Mouse (Mus musculus) MEL (cell line): Measurements from ENCODE around the gene Arid3b. TPM values are rescaled to one million over a fixed set of nuclear protein-coding genes. Genes with fewer than 3 reads are reported as not detected.
A peak's percentile ranks its signal among the peaks of the same experiment; 100 is the strongest.

ENCODE experiments used
- DNase-seq: peaks from one replicate; pipeline ENCODE4 v3.0.0; 2011; ENCODE audit warnings: low read depth, low spot score
- H3K27ac ChIP-seq: 2 replicates; pipeline ENCODE4 v1.5.1; 2012; ENCODE audit warnings: low read depth, mild to moderate bottlenecking, control low read depth, low read length, moderate library complexity; ENCODE audit not compliant: control insufficient read depth
- H3K27me3 ChIP-seq, 2 experiments: fragments of 150-350 bp in 1 of 2; sonication (generic) in 1 of 2; 2 replicates each; pipeline ENCODE4 v1.6.1; 2012; ENCODE audit warnings: low read length in 2 of 2, mild to moderate bottlenecking in 2 of 2, improper control_type of control experiment in 1 of 2, moderate library complexity in 1 of 2; ENCODE audit not compliant: insufficient read depth in 2 of 2, control insufficient read depth in 1 of 2
- H3K36me3 ChIP-seq, 2 experiments: 2 replicates each; pipeline ENCODE4 v1.6.1; 2012 to 2014; ENCODE audit warnings: low read length in 2 of 2, improper control_type of control experiment in 1 of 2, inconsistent platforms in 1 of 2, mild to moderate bottlenecking in 1 of 2; ENCODE audit not compliant: insufficient read depth in 2 of 2, control insufficient read depth in 1 of 2
- H3K4me1 ChIP-seq, 2 experiments: fragments of 150-350 bp in 1 of 2; sonication (generic) in 1 of 2; 2 replicates each; pipeline ENCODE4 v1.6.1; 2012; ENCODE audit warnings: low read length in 2 of 2, improper control_type of control experiment in 1 of 2, mild to moderate bottlenecking in 1 of 2; ENCODE audit not compliant: insufficient read depth in 2 of 2, control insufficient read depth in 1 of 2
- H3K4me3 ChIP-seq, 2 experiments: fragments of 150-350 bp in 1 of 2; sonication (generic) in 1 of 2; 2 replicates each; pipeline ENCODE4 v1.5.1; 2012; ENCODE audit warnings: low read depth in 2 of 2, low read length in 2 of 2, mild to moderate bottlenecking in 2 of 2, moderate library complexity in 2 of 2, control low read depth in 1 of 2, improper control_type of control experiment in 1 of 2; ENCODE audit not compliant: control insufficient read depth in 1 of 2, insufficient read depth in 1 of 2
- H3K79me2 ChIP-seq: 2 replicates; pipeline ENCODE4 v1.6.1; 2012; ENCODE audit warnings: mild to moderate bottlenecking, low read length, moderate library complexity; ENCODE audit not compliant: control insufficient read depth, poor library complexity, insufficient read depth
- H3K9ac ChIP-seq: 2 replicates; pipeline ENCODE4 v1.6.1; 2012; ENCODE audit warnings: low read depth, mild to moderate bottlenecking, control low read depth, low read length, moderate library complexity; ENCODE audit not compliant: control insufficient read depth, poor library complexity, severe bottlenecking
- H3K9me3 ChIP-seq: fragments of 150-350 bp; sonication (generic); replicated peaks from 2 replicates; pipeline ENCODE4 v1.6.1; 2012; ENCODE audit warnings: mild to moderate bottlenecking, low read length, improper control_type of control experiment, moderate library complexity; ENCODE audit not compliant: insufficient read depth
- BHLHE40 ChIP-seq: IDR thresholded peaks from 2 replicates; pipeline ENCODE4 v1.6.1; 2012; ENCODE audit warnings: low read depth, mild to moderate bottlenecking, inconsistent platforms, low read length, improper control_type of control experiment, borderline replicate concordance
- CHD1 ChIP-seq: IDR thresholded peaks from 2 replicates; pipeline ENCODE4 v1.6.1; 2012; ENCODE audit warnings: low read depth, mild to moderate bottlenecking, inconsistent platforms, low read length, improper control_type of control experiment
- ELF1 ChIP-seq: IDR thresholded peaks from 2 replicates; pipeline ENCODE4 v1.6.1; 2014; ENCODE audit warnings: low read depth, mild to moderate bottlenecking, inconsistent platforms, low read length, improper control_type of control experiment, moderate library complexity
- EP300 ChIP-seq, 2 experiments: IDR thresholded peaks; 2 replicates each; pipeline ENCODE4 v1.6.1; 2011; ENCODE audit warnings: improper control_type of control experiment in 2 of 2, low read length in 2 of 2, low read depth in 1 of 2, mild to moderate bottlenecking in 1 of 2
- ETS1 ChIP-seq: IDR thresholded peaks from 2 replicates; pipeline ENCODE4 v1.6.1; 2012; ENCODE audit warnings: low read depth, mild to moderate bottlenecking, inconsistent platforms, low read length, improper control_type of control experiment, moderate library complexity
- GATA1 ChIP-seq: IDR thresholded peaks from 2 replicates; pipeline ENCODE4 v1.6.1; 2011; ENCODE audit warnings: low read depth, low read length, improper control_type of control experiment
- JUND ChIP-seq: IDR thresholded peaks from 2 replicates; pipeline ENCODE4 v1.6.1; 2011; ENCODE audit warnings: low read depth, mild to moderate bottlenecking, improper control_type of control experiment, low read length
- MEF2A ChIP-seq: IDR thresholded peaks from 2 replicates; pipeline ENCODE4 v1.6.1; 2014; ENCODE audit warnings: low read depth, mild to moderate bottlenecking, inconsistent platforms, low read length, improper control_type of control experiment; ENCODE audit not compliant: poor library complexity, insufficient replicate concordance, severe bottlenecking; ENCODE audit errors: extremely low read depth
- MYC ChIP-seq: IDR thresholded peaks from 2 replicates; pipeline ENCODE4 v1.6.1; 2011; ENCODE audit warnings: low read depth, mild to moderate bottlenecking, low read length, improper control_type of control experiment, moderate library complexity
- NELFE ChIP-seq: IDR thresholded peaks from 2 replicates; pipeline ENCODE4 v1.6.1; 2011; ENCODE audit warnings: low read depth, low read length, improper control_type of control experiment
- POLR2AphosphoS5 ChIP-seq: IDR thresholded peaks from 2 replicates; pipeline ENCODE4 v1.6.1; 2012; ENCODE audit warnings: low read depth, borderline replicate concordance, mild to moderate bottlenecking, inconsistent platforms, low read length, moderate library complexity, mixed read lengths
- RAD21 ChIP-seq: IDR thresholded peaks from 2 replicates; pipeline ENCODE4 v1.6.1; 2011; ENCODE audit warnings: mild to moderate bottlenecking, low read depth, low read length, improper control_type of control experiment
- SIN3A ChIP-seq: IDR thresholded peaks from 2 replicates; pipeline ENCODE4 v1.6.1; 2012; ENCODE audit warnings: low read length, improper control_type of control experiment, inconsistent platforms
- TAL1 ChIP-seq: IDR thresholded peaks from 2 replicates; pipeline ENCODE4 v1.6.1; 2012; ENCODE audit warnings: mild to moderate bottlenecking, inconsistent platforms, low read length, moderate library complexity, mixed read lengths
- TCF12 ChIP-seq: IDR thresholded peaks from 2 replicates; pipeline ENCODE4 v1.6.1; 2014; ENCODE audit warnings: low read depth, mild to moderate bottlenecking, inconsistent platforms, low read length, improper control_type of control experiment, moderate library complexity
- polyA plus RNA-seq, 2 experiments: library from polyadenylated mRNA; stranded (reverse) in 1 of 2; unstranded in 1 of 2; fragments of >175 nt in 1 of 2; fragments of >200 nt in 1 of 2; gene quantifications; 2 replicates each; pipeline versions ENCODE4 v1.2.1 to v1.2.4; 2012; ENCODE audit warnings: low replicate concordance in 2 of 2, low read depth in 1 of 2; ENCODE audit not compliant: insufficient read length in 2 of 2, insufficient read depth in 1 of 2, missing spikeins in 1 of 2
- total RNA-seq: library from RNA; depleted of rRNA; stranded (reverse); fragments of 300-350 nt; gene quantifications from 2 replicates; pipeline ENCODE4 v1.2.3, GENCODE M21; 2012

The Arid3b gene
- total and polyA plus RNA-seq, 3 experiments = 2.3 to 7.4 TPM; not detected in 1

DNA sequence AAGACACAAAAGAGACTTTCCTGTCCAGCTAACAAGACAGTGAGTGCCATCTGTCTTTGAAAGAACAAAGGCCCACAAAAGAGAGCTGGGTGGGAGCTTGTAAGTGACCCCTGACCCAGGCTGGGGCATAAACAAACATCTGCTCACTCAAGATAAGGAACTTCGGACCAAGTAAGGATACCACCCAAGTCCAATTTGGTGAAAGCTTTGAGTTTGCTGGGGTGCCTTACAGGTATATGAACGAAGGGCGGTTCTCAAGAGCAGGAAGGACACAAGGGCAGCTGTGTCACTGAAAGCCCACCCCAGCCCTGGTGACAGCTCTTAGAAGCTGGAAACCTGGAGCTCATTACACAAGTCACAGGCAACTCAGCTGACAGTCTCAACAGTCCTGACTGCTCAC, 62.8 kb downstream of the Arid3b start:
- no peaks in the 10 kb centered on the region for H3K9me3 ChIP-seq
- no peaks in the 10 kb centered on the region for H3K27me3 ChIP-seq
- no peak overlapping the region for H3K9ac ChIP-seq
- TF ChIP-seq NELFE (no peak), TAL1 (0 out of 2 replicates have a peak, but pooled peaks have one; percentile 13), BHLHE40 (no peak)
- no peak overlapping the region for H3K4me3 ChIP-seq
- peaks cover 5 to 46% of the 10 kb centered on the region in 2 experiments for H3K4me1 ChIP-seq
- no peak overlapping the region for H3K27ac ChIP-seq
- H3K36me3 ChIP-seq = peaks cover 0 to 27% of the 10 kb centered on the region in 2 experiments; a peak in 2 of 4 replicates
- DNase-seq = no peak
- H3K79me2 ChIP-seq = no peaks in the 10 kb centered on the region

DNA sequence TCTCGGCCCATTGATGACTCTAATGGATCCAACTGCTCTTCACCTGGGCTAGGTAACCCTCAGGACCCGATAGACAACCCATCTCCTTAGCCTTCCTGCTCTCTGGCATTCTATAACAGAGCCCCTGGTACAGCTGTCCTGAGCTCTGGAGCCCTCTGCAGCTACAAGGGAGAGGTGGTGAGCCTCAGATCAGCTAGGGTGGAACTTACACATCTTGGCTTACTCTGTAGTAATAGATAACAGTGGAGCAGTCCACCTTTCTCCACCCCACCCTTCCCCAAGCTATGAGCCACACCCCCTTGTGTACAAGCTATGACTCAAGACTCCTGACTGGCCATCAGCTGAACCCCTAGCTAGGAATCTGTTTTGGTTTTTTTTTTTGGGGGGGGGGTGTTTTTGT, 65.8 kb downstream of the Arid3b start:
- DNase-seq = peak; percentile 62

DNA sequence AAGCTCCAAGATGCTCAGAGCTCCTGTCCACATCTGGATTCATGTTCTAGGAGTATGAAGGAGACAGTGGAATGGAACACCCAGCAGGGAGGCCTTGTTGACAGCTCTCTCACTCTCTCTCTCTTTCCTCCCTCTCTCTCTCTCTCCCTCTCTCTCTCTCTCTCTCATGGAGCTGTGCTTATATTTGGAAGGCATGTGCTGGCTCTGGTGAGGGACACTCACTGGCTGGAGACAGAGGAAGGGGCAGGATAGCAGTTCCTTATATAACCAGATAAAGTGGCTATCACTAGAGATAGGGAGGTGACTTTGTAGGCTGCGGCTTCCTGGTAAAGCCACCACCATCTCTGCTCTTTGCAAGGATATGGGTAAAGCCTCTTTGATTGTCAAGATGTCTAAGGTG, 66.4 kb downstream of the Arid3b start:
- Histone ChIP-seq H3K9me3 (no peaks in the 10 kb centered on the region), H3K27me3 (peaks cover 0 to 1% of the 10 kb centered on the region in 2 experiments; a peak in 1 of 4 replicates), H3K4me3 (no peak overlapping the region), H3K9ac (no peak overlapping the region), H3K27ac (peak overlapping the region; percentile 66), H3K79me2 (peaks cover 4% of the 10 kb centered on the region; the same call in 1 of the 2 replicates), H3K4me1 (peaks cover 5 to 44% of the 10 kb centered on the region in 2 experiments), H3K36me3 (peaks cover 0 to 25% of the 10 kb centered on the region in 2 experiments; a peak in 2 of 4 replicates)
- DNase-seq = peak; percentile 51
- TF ChIP-seq GATA1 (peak; percentile 81), JUND (peak; percentile 80), SIN3A (no peak), EP300 (IDR thresholded peaks at IDR 0.05; ENCODE audit: low read depth in 1 of 2, low read length in 2 of 2) (peak; percentile 37 to 47; a peak in 2 of 4 replicates), TCF12 (0 out of 2 replicates have a peak, but pooled peaks have one; percentile 28), ELF1 (0 out of 2 replicates have a peak, but pooled peaks have one; percentile 30)

More for the DNA sequence above, 65.8 kb downstream of the Arid3b start:
- Histone ChIP-seq H3K79me2 (no peaks in the 10 kb centered on the region), H3K9me3 (no peaks in the 10 kb centered on the region), H3K9ac (0 out of 2 replicates have a peak overlapping the region, but pooled peaks have one; percentile 12), H3K36me3 (peaks cover 0 to 27% of the 10 kb centered on the region in 2 experiments; a peak in 2 of 4 replicates), H3K4me1 (peaks cover 5 to 49% of the 10 kb centered on the region in 2 experiments), H3K27ac (peak overlapping the region; percentile 28), H3K4me3 (peak overlapping the region in 1 of 2 experiments; percentile 28; a peak in 1 of 4 replicates), H3K27me3 (peaks cover 0 to 1% of the 10 kb centered on the region in 2 experiments; a peak in 1 of 4 replicates)
- TF ChIP-seq BHLHE40 (no peak), TAL1 (peak; percentile 34; the same call in 1 of the 2 replicates), MEF2A (no peak), ETS1 (peak; percentile 60), EP300 (IDR thresholded peaks at IDR 0.05; ENCODE audit: low read depth in 1 of 2, low read length in 2 of 2) (peak in 1 of 2 experiments; percentile 25; a peak in 1 of 4 replicates), POLR2AphosphoS5 (no peak), CHD1 (no peak), GATA1 (peak; percentile 46), MYC (no peak), RAD21 (no peak), TCF12 (peak; percentile 34; the same call in 1 of the 2 replicates)
